Mouse (Mus musculus) heart, embryonic 16.5 days (tissue): ENCODE results near the gene Atp11c. TPM values are rescaled to one million over a fixed set of nuclear protein-coding genes. Genes with fewer than 3 reads are reported as not detected.

Experiments used
- ATAC-seq: fragments of 200-750 bp; cut with Nextera tagmentation; replicated peaks from 2 replicates; pipeline ENCODE4 v1.8.0; 2017; ENCODE audit warnings: moderate number of reproducible peaks; ENCODE audit not compliant: insufficient read depth, low FRiP score; ENCODE audit errors: extremely low read depth
- H3K27ac ChIP-seq: fragments of 300-500 bp; sonication (generic); 2 replicates; pipeline ENCODE4 v1.5.1; 2014; ENCODE audit warnings: mild to moderate bottlenecking, low read length, control low read depth, moderate library complexity
- H3K27me3 ChIP-seq: fragments of 300-500 bp; sonication (generic); 2 replicates; pipeline ENCODE4 v1.6.1; 2014; ENCODE audit warnings: low read length, mixed read lengths; ENCODE audit not compliant: control insufficient read depth, insufficient read depth
- H3K36me3 ChIP-seq: fragments of 300-500 bp; sonication (generic); 2 replicates; pipeline ENCODE4 v1.6.1; 2014; ENCODE audit not compliant: control insufficient read depth, insufficient read depth
- H3K4me1 ChIP-seq: fragments of 300-500 bp; sonication (generic); 2 replicates; pipeline ENCODE4 v1.6.1; 2014; ENCODE audit warnings: low read length, mixed read lengths; ENCODE audit not compliant: control insufficient read depth, insufficient read depth
- H3K4me2 ChIP-seq: fragments of 300-500 bp; sonication (generic); 2 replicates; pipeline ENCODE4 v1.6.1; 2014; ENCODE audit warnings: low read depth, mild to moderate bottlenecking, control low read depth, low read length
- H3K4me3 ChIP-seq: fragments of 300-500 bp; sonication (generic); 2 replicates; pipeline ENCODE4 v1.5.1; 2014; ENCODE audit warnings: mild to moderate bottlenecking, control low read depth, low read length
- H3K9ac ChIP-seq: fragments of 300-500 bp; sonication (generic); 2 replicates; pipeline ENCODE4 v1.6.1; 2014; ENCODE audit warnings: low read length, control low read depth
- H3K9me3 ChIP-seq: fragments of 300-500 bp; sonication (generic); replicated peaks from 2 replicates; pipeline ENCODE4 v1.6.1; 2016; ENCODE audit warnings: low read length; ENCODE audit not compliant: control insufficient read depth
- WGBS: fragments of 180-500 bp; shearing (Covaris S2); extraction: QIAGEN DNeasy Blood & Tissue Kit; methylation state at CpG from one replicate; pipeline ENCODE4 v1.1.7; 2014; 5-methylcytosine and 5-hydroxymethylcytosine counted together
- polyA plus RNA-seq: library from polyadenylated mRNA; unstranded; fragments of >200 nt; fragmentation: Nextera tagmentation; extraction: Ambion mirVana; gene quantifications from 2 replicates; pipeline ENCODE4 v1.2.1, GENCODE M21; 2015

The Atp11c gene
- polyA plus RNA-seq, 1 experiment from 2014 or later = 3.6 TPM

- H3K9me3 ChIP-seq = no peaks in the 10 kb centered on the region
- H3K36me3 ChIP-seq = no peaks in the 10 kb centered on the region
- no peaks in the 10 kb centered on the region for H3K27me3 ChIP-seq
- H3K9ac ChIP-seq = peak overlapping the region; percentile 89
- peak overlapping the region; percentile 77 for H3K4me3 ChIP-seq
- H3K27ac ChIP-seq = peak overlapping the region; percentile 95
- WGBS = 14% methylated on average over 41 of the region's 126 CpGs
- peak; percentile 85 for ATAC-seq
- H3K4me2 ChIP-seq = peak overlapping the region; percentile 65
- no peaks in the 10 kb centered on the region for H3K4me1 ChIP-seq
Measured at GRCm38 (mm10) chrX:60403764-60404667, 188.5 kb downstream of the Atp11c start.

DNA sequence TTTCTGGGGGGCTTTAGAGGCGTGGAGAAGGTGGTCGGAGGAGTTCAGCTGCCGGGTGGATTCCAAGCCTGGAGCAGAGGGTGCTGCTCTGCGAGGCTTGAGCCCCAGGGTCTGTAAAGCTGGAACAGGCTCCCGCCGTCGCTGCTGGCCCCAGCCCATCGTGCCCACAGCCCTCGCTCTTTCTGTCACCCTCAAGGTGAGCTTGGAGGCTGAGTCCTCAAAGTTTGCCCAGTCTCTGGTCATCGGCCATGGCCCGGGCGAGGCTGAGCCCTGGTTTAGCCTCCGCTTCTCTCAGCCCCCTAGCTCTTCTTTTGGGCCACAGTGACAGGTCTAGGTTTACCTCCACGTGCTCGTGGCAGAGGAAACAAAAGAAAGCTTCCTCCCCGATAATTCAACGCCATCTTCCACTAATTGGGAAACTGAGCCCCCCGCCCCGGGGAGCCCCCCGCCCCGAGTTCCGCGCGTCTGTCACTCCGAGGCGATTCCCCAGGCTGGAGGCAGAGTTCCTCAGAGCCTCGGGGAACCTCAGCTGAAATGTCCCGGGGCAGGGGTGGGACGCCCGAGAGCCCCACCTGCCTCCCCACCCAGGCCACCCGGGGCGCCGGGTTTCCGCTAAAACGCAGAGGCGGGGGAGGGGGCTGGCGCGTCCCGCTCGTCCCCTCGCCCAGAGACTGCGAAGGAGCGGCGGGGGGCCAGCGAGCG is 189.3 kb downstream of the Atp11c start:
- Histone ChIP-seq H3K9me3 (no peaks in the 10 kb centered on the region), H3K4me1 (no peaks in the 10 kb centered on the region), H3K27me3 (no peaks in the 10 kb centered on the region), H3K27ac (peak overlapping the region; percentile 46), H3K4me2 (peak overlapping the region; percentile 65), H3K36me3 (no peaks in the 10 kb centered on the region), H3K9ac (peak overlapping the region; percentile 82), H3K4me3 (peak overlapping the region; percentile 77)
- 13% methylated on average over 42 of the region's 46 CpGs for WGBS
- ATAC-seq = peak; percentile 21

DNA sequence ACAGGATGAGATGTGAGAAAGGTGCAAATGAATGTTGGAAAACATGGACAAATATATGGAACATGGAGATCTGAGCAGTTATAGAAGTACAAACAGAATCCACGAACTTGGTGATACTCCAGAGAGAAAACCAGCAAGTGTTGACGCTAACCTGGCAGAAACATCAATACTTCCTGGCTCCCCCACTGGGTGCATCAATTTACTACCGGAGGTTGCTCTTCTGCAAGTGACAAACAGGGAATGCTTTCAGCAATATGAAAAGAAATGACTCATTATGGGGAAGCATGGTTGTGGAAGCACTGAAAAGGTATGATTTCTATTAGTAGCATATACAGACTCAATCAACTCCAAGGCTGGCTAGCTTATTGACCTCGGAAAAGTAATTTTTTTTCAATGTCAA is 198.2 kb downstream of the Atp11c start:
- no peaks in the 10 kb centered on the region for H3K9me3 ChIP-seq
- H3K27me3 ChIP-seq = no peaks in the 10 kb centered on the region
- WGBS = 74% methylated on average over 4 of the region's 4 CpGs
- no peak overlapping the region for H3K9ac ChIP-seq
- H3K27ac ChIP-seq = no peak overlapping the region
- no peak for ATAC-seq
- no peaks in the 10 kb centered on the region for H3K4me1 ChIP-seq
- H3K4me3 ChIP-seq = no peak overlapping the region
- H3K36me3 ChIP-seq = no peaks in the 10 kb centered on the region
- no peak overlapping the region for H3K4me2 ChIP-seq

DNA sequence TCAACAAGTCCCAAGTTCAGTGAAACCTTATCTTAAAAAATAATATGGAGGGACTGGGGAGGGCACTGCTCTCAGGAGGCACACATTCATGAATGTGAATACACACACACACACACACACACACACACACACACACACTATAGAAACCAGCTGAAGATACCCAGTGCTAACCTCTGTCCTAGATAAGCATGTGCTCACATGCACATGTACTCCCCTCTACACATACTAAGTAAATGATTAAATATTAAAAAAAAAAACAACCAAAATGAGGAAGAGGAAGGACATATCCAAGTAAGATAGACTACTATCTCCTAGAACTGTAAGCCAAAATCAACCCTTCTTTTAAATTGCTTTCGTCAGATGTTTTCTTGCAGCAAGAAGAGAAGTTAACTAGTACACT is 205.6 kb downstream of the Atp11c start:
- H3K9ac ChIP-seq = no peak overlapping the region
- H3K27me3 ChIP-seq = no peaks in the 10 kb centered on the region
- H3K27ac ChIP-seq = no peak overlapping the region
- H3K4me2 ChIP-seq = no peak overlapping the region
- H3K4me3 ChIP-seq = no peak overlapping the region
- no peak for ATAC-seq
- no peaks in the 10 kb centered on the region for H3K4me1 ChIP-seq
- 86% methylated on average over 1 of the region's 1 CpGs for WGBS
- H3K36me3 ChIP-seq = no peaks in the 10 kb centered on the region
- no peaks in the 10 kb centered on the region for H3K9me3 ChIP-seq

GRCm38 (mm10) chrX:60381711-60382110 is 210.8 kb downstream of the Atp11c start:
- Histone ChIP-seq H3K4me1 (no peaks in the 10 kb centered on the region), H3K27ac (no peak overlapping the region), H3K4me2 (no peak overlapping the region), H3K27me3 (no peaks in the 10 kb centered on the region), H3K9ac (no peak overlapping the region), H3K4me3 (no peak overlapping the region), H3K9me3 (no peaks in the 10 kb centered on the region), H3K36me3 (no peaks in the 10 kb centered on the region)
- no peak for ATAC-seq
- WGBS = 79% methylated on average over 2 of the region's 2 CpGs

- Histone ChIP-seq H3K36me3 (no peaks in the 10 kb centered on the region), H3K4me1 (no peaks in the 10 kb centered on the region), H3K9ac (no peak overlapping the region), H3K9me3 (no peaks in the 10 kb centered on the region), H3K4me3 (no peak overlapping the region), H3K27ac (no peak overlapping the region), H3K27me3 (no peaks in the 10 kb centered on the region), H3K4me2 (no peak overlapping the region)
- no peak for ATAC-seq
Measured at GRCm38 (mm10) chrX:60380386-60380785, 212.1 kb downstream of the Atp11c start.

DNA sequence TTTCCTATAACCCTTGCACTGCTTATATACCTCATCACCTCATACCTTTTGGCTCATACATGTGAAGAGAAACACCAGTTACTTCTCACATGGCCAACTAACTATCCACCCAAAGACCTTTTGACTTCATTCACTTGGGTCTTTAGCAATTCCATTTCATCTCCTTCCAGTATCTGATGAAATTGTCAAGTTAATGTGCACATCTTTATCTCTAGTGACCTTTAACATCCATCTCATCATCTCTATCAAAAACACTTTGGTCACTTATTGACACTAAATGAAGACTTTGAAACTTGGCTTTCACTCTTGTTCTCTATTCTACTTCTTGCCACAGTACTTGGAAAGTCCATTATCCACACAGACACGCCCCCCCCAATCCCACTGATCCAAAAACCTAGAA is 243.8 kb downstream of the Atp11c start:
- Histone ChIP-seq H3K27ac (no peak overlapping the region), H3K36me3 (no peaks in the 10 kb centered on the region), H3K9ac (no peak overlapping the region), H3K9me3 (no peaks in the 10 kb centered on the region), H3K4me3 (no peak overlapping the region), H3K4me2 (no peak overlapping the region), H3K27me3 (no peaks in the 10 kb centered on the region), H3K4me1 (no peaks in the 10 kb centered on the region)
- WGBS = 62% methylated on average over 1 of the region's 1 CpGs
- ATAC-seq = no peak

DNA sequence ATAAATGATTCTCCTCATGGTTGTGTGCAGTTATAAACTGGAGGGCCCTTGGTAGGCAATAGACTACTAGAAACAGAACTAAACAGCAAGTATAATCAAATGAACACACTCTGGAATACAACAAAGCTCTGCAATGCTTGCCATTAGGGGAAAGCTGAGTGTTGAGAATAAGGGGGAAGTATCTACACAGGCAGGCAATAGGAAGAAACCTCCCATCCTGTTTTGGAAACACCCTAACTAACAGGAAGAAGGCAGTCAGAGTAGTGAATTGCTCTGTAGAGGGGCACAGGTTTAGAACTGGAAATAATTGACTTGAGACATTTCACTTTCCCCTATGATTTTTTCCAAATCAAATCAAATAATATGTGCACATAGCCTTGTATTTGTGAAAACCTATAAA is 247.1 kb downstream of the Atp11c start:
- H3K4me1 ChIP-seq = no peaks in the 10 kb centered on the region
- H3K9ac ChIP-seq = no peak overlapping the region
- no peak overlapping the region; the same call in 1 of the 2 replicates for H3K27ac ChIP-seq
- H3K9me3 ChIP-seq = no peaks in the 10 kb centered on the region
- no peaks in the 10 kb centered on the region for H3K36me3 ChIP-seq
- H3K27me3 ChIP-seq = no peaks in the 10 kb centered on the region
- H3K4me2 ChIP-seq = no peak overlapping the region
- no peak overlapping the region for H3K4me3 ChIP-seq
- no peak for ATAC-seq

DNA sequence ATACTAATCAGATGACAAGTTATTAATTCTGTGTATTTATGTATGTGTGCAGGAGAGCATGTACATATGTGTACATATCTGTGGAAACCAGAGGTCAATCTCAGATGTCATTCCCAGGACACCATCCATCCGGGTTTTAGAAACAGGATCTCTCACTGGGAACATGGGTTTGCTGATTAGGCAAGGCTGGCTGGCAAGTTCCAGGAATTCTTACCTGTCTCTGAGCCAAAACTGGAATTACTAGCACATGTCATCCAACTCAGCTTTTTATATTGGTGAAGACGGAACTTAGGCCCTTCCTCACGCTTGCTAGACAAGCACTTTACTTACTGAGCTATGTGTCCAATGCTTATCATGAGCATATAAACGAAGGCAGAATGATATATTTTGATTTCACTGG is 247.5 kb downstream of the Atp11c start:
- no peaks in the 10 kb centered on the region for H3K9me3 ChIP-seq
- no peak overlapping the region for H3K4me3 ChIP-seq
- H3K9ac ChIP-seq = no peak overlapping the region
- no peaks in the 10 kb centered on the region for H3K4me1 ChIP-seq
- H3K4me2 ChIP-seq = no peak overlapping the region
- no peaks in the 10 kb centered on the region for H3K36me3 ChIP-seq
- no peaks in the 10 kb centered on the region for H3K27me3 ChIP-seq
- WGBS = 53% methylated on average over 4 of the region's 4 CpGs
- ATAC-seq = no peak
- H3K27ac ChIP-seq = no peak overlapping the region; the same call in 1 of the 2 replicates
